Mouse (Mus musculus): ENCODE measurements around the gene Spice1. TPM values are rescaled to one million over a fixed set of nuclear protein-coding genes. Genes with fewer than 3 reads are reported as not detected.
A peak's percentile ranks its signal among the peaks of the same experiment; 100 is the strongest.

Spice1 gene
- total RNA-seq, 2 experiments from 2014 or later: 12.7 to 14.8 TPM

- peak; percentile 47 for ATAC-seq (ENCODE audit: poor library complexity, severe bottlenecking)
These were observed 15.3 kb downstream of the Spice1 start for GRCm38 (mm10) chr16:44361921-44362890.

GRCm38 (mm10) chr16:44365522-44365921, 18.6 kb downstream of the Spice1 start:
- ATAC-seq (ENCODE audit: poor library complexity, severe bottlenecking): no peak

- ATAC-seq (ENCODE audit: poor library complexity, severe bottlenecking): no peak
These were observed 28.5 kb downstream of the Spice1 start for GRCm38 (mm10) chr16:44375459-44375858.

- no peak for ATAC-seq (ENCODE audit: poor library complexity, severe bottlenecking)
These were observed 33.1 kb downstream of the Spice1 start for GRCm38 (mm10) chr16:44380006-44380405.

GRCm38 (mm10) chr16:44381578-44381977, 34.7 kb downstream of the Spice1 start:
- no peak for ATAC-seq (ENCODE audit: poor library complexity, severe bottlenecking)

DNA sequence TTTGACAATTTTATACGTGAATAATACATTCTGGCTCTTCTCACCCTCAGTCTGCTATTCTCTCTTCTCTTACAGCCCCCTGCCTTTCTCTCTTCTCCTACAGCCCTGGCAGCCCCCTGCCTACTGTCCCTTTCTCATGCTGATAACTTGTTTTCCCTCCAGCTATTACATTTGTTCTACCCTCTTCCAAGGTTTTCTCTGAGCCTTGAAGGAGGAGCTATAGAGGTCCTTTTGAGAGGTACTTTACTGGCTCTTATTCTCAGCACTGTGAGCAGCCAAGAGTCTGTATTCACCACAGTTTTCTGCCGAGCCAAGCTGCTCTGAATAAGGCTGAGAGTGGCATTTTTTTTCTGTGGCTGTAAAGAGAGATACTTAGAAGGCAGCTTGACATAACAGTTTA, 36.6 kb downstream of the Spice1 start:
- ATAC-seq (ENCODE audit: poor library complexity, severe bottlenecking): no peak

DNA sequence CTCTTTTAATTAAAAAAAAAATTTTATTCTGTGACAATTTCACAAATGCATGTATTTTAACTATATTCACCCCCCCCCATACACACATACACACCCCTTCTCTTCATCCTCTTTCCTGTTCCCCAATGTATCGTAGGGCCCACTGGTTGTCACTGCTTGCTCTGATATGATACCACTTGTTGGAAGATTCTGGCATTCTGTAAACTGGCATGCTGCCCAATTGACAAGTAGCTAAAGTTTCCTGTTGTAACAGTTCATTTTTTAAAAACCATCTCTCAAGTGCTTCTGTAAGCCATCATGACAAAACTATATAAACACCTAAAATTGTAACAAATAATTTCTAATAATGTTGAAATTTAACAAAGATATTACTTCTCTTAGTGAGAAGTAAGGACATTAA, 37.3 kb downstream of the Spice1 start:
- no peak for ATAC-seq (ENCODE audit: poor library complexity, severe bottlenecking)

DNA sequence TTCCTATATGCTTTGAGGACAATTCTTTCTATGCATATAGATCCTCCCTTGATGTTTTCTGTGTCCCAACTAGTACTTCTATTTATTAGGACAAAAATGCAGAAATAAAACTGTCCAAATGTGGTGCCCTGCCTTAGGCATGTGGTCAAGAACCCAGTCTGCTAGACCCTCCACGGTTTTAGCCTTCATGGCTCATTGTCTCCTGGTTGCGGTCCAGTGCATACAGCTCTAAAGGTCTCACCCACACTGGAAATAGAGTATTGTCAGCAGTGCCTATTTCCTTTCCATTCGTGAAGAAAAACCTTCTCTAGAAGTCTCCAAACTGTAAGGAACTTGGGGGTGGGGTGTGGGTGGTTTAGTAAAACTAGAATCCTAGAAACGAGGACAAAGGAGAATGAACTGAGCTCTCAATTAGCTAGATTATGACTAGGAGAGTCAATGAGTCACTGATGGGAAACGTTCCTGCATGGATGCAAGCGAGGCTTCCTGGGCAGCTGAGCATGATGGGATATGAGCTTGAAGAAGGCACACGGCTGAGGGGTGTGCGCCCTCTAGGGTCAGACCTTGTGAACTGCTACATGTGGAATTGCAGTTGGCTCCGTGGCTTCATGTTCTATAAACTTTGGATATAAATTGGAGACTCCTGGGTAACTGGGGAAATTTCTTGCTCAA, 45.1 kb downstream of the Spice1 start:
- ATAC-seq (ENCODE audit: poor library complexity, severe bottlenecking): peak; percentile 78

GRCm38 (mm10) chr16:44394577-44395243, 47.8 kb downstream of the Spice1 start, which contains the start of gene Cfap44:
TSS of gene Cfap44 (plus strand) at chr16:44394796.
- peak; percentile 15; the same call in 1 of the 2 replicates for ATAC-seq (ENCODE audit: poor library complexity, severe bottlenecking)

GRCm38 (mm10) chr16:44404933-44405332, 58.0 kb downstream of the Spice1 start:
- no peak for ATAC-seq (ENCODE audit: poor library complexity, severe bottlenecking)

DNA sequence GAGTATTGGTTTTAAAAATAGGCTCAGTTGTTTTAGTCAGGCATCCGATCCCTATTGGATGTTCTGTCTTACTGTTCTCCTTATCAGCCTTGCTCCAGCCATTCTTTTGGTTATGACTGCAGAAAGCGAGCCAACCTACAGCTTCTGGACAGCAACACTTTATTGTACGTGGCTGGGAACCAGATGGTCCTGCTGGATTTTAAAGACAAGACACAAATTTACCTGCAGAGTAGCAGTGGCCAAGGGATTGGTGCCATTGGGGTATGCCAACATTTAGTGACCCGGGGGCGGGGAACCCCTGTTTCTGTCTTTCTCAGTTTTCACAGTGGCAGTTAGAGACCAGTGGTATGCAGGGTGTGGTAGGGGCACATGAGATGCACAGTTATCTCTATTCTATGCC, 60.3 kb downstream of the Spice1 start:
- ATAC-seq (ENCODE audit: poor library complexity, severe bottlenecking): no peak

GRCm38 (mm10) chr16:44408290-44408689, 61.4 kb downstream of the Spice1 start:
- ATAC-seq (ENCODE audit: poor library complexity, severe bottlenecking): no peak

DNA sequence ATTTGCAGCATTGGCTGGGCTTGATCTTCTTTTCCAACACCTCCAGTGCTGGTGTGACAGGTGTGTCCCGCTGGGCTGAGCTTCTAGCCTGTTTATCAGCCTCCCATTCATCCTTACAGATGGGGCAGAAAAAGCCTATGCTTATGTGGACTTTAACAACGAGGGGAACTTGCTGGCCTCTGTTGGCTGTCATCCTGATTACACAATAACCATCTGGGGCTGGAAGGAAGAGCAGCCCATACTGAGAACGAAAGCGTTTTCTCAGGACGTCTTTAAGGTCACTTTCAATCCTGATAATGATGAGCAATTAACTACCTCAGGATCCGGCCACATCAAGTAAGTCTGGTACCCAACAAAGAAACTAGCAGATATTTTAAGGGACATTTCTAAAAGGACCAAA, 63.3 kb downstream of the Spice1 start:
- ATAC-seq (ENCODE audit: poor library complexity, severe bottlenecking): peak; percentile 66

DNA sequence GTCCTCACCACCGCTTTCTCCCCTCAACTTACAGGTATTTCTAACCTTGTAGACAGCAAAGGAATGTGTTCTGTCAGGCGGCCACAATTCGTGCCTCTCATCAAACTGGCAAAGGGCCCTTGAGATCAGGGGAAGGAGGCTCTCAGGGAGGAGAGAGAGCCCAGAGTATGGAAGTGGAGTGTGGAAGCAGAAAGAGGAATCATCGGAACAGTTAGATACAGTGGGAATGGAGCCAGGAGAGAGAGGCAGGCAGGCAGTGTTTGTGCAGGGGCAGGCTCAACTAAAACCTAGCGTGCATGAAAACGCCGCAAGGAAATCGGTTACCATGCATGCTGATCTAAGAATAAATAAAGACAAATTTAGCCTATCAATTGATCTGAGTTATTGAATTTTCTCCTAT, 70.7 kb downstream of the Spice1 start:
- ATAC-seq (ENCODE audit: poor library complexity, severe bottlenecking): no peak

DNA sequence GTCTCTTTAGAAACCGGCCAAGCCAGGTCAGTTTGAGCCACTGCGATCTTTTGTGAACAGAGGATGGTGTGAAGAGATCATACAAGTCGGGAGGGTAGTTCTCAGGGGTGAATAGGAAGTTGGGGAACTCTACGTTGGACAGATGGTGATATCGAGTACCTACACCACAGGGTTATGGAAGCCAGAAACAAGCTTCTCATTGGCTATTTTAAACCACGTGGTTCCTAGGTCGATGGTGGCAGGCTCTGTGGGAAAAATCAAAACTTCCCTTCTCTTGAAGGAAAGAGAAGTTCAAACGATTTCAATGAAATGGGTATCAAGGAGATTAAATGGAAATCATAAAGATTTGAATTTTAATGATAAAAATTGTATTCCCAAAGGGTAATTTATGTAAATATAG, 74.8 kb downstream of the Spice1 start:
- ATAC-seq (ENCODE audit: poor library complexity, severe bottlenecking): no peak

- no peak for ATAC-seq (ENCODE audit: poor library complexity, severe bottlenecking)
These were observed 76.6 kb downstream of the Spice1 start for GRCm38 (mm10) chr16:44423499-44423898.

GRCm38 (mm10) chr16:44428456-44428855, 81.5 kb downstream of the Spice1 start:
- ATAC-seq (ENCODE audit: poor library complexity, severe bottlenecking): no peak

- no peak for ATAC-seq (ENCODE audit: poor library complexity, severe bottlenecking)
These were observed 83.1 kb downstream of the Spice1 start for GRCm38 (mm10) chr16:44430021-44430420.

- no peak for ATAC-seq (ENCODE audit: poor library complexity, severe bottlenecking)
These were observed 88.0 kb downstream of the Spice1 start for GRCm38 (mm10) chr16:44434931-44435330.

- ATAC-seq (ENCODE audit: poor library complexity, severe bottlenecking): no peak
These were observed 88.6 kb downstream of the Spice1 start for GRCm38 (mm10) chr16:44435481-44435880.

All from megakaryocyte, adult 5-6 weeks (primary cell).